In genomic region chr11:77490451-77490850, GRCm38 (mm10) we compare ENCODE assay signal across 9 mouse cellular contexts. TPM values are rescaled to one million over a fixed set of nuclear protein-coding genes. Genes with fewer than 3 reads are reported as not detected.
A peak's percentile ranks its signal among the peaks of the same experiment; 100 is the strongest.
DNase-seq lines count a peak whose midpoint lies in the region; ATAC-seq lines count a peak whose summit lies in the region.
"Had no signal": no experiment of that assay in that cellular context is flagged by ENCODE, and none has a peak within 500 bp of the region (broad histone marks: within the 10 kb centered on the region; RNA-seq: fewer than 3 reads in every experiment).

No protein-coding gene starts in this region.

- WGBS in embryonic facial prominence, embryonic 14.5 days = 60% methylated on average over 6 of the region's 6 CpGs
- 59% methylated on average over 6 of the region's 6 CpGs for WGBS in hindbrain, embryonic 16.5 days

- H3K27ac ChIP-seq in embryonic facial prominence, embryonic 14.5 days (replicated peaks; ENCODE audit: low read depth, low read length) = peak overlapping the region; percentile 92
- H3K27ac ChIP-seq in hindbrain, embryonic 16.5 days (ENCODE audit: low read depth, low read length) = peak overlapping the region; percentile 92

- H3K36me3 ChIP-seq in embryonic facial prominence, embryonic 14.5 days (ENCODE audit: control insufficient read depth, insufficient read depth, low read length) = no peaks in the 10 kb centered on the region
- H3K36me3 ChIP-seq in hindbrain, embryonic 16.5 days (ENCODE audit: control insufficient read depth, insufficient read depth, low read length) = no peaks in the 10 kb centered on the region

- intact Hi-C loops in gastrocnemius, postnatal 14 days (cut with DNase I; ENCODE audit: low total_unique reads) = no loop called here

- DNase-seq in kidney, postnatal 14 days = peak; percentile 2
- DNase-seq in kidney, postnatal 36 days = no peak
- no peak for DNase-seq in embryonic facial prominence, embryonic 14.5 days (ENCODE audit: low spot score)
- DNase-seq in naive thymus-derived CD4-positive, alpha-beta T cell, adult 2 months (ENCODE audit: low read depth) = peak; percentile 24
- DNase-seq in urinary bladder, adult 2 months (ENCODE audit: low spot score) = no peak
- no peak for DNase-seq in urinary bladder, postnatal 14 days (ENCODE audit: low spot score)
- DNase-seq in gastrocnemius, postnatal 14 days = no peak

- H3K9me3 ChIP-seq in embryonic facial prominence, embryonic 14.5 days (ENCODE audit: control insufficient read depth, low read length) = no peaks in the 10 kb centered on the region
- no peaks in the 10 kb centered on the region for H3K9me3 ChIP-seq in hindbrain, embryonic 16.5 days (ENCODE audit: control insufficient read depth, low read length)

- H3K9ac ChIP-seq in embryonic facial prominence, embryonic 14.5 days (ENCODE audit: low read depth, low read length) = 0 out of 2 replicates have a peak overlapping the region, but pooled peaks have one; percentile 84
- peak overlapping the region; percentile 98 for H3K9ac ChIP-seq in hindbrain, embryonic 16.5 days (ENCODE audit: low read depth, low read length)

- H3K4me1 ChIP-seq in embryonic facial prominence, embryonic 14.5 days (ENCODE audit: control insufficient read depth, insufficient read depth, low read length) = peaks cover 56% of the 10 kb centered on the region
- H3K4me1 ChIP-seq in hindbrain, embryonic 16.5 days (ENCODE audit: control insufficient read depth, insufficient read depth, low read depth, low read length) = peaks cover 71% of the 10 kb centered on the region

- H3K4me2 ChIP-seq in embryonic facial prominence, embryonic 14.5 days (ENCODE audit: low read depth, low read length) = peak overlapping the region; percentile 95
- H3K4me2 ChIP-seq in hindbrain, embryonic 16.5 days (ENCODE audit: low read length) = peak overlapping the region; percentile 76

- no peaks in the 10 kb centered on the region for H3K27me3 ChIP-seq in embryonic facial prominence, embryonic 14.5 days (replicated peaks; ENCODE audit: control insufficient read depth, insufficient read depth, low read length)
- no peaks in the 10 kb centered on the region for H3K27me3 ChIP-seq in hindbrain, embryonic 16.5 days (replicated peaks; ENCODE audit: control insufficient read depth, insufficient read depth, low read length)
- H3K27me3 ChIP-seq: Patski had no signal

- peak overlapping the region; percentile 91; the same call in 1 of the 2 replicates for H3K4me3 ChIP-seq in embryonic facial prominence, embryonic 14.5 days (ENCODE audit: low read depth, low read length)
- H3K4me3 ChIP-seq in hindbrain, embryonic 16.5 days (ENCODE audit: low read length) = peak overlapping the region; percentile 95

- ATAC-seq in embryonic facial prominence, embryonic 14.5 days (ENCODE audit: low read depth) = no peak
- no peak for ATAC-seq in hindbrain, embryonic 16.5 days

RNA-seq across cellular contexts. Expression of gene Ankrd13b, which starts 1.0 kb away (rescaled TPM):
- 11.4 and 11.6 TPM in 2 replicates for polyA plus RNA-seq in embryonic facial prominence, embryonic 14.5 days (2014; fragmentation: Nextera tagmentation; extraction: Ambion mirVana)
- 23.3 and 30.4 TPM in 2 replicates for polyA plus RNA-seq in hindbrain, embryonic 16.5 days (2015; fragmentation: Nextera tagmentation; extraction: Ambion mirVana)
- polyA plus RNA-seq in urinary bladder, adult 2 months (2012; rRNA removed) = 21.8 and 22.3 TPM in 2 replicates
- total RNA-seq in gastrocnemius, postnatal 14 days (2021) = 1 to 10 TPM; 5.7 to 6.3 TPM

RNA-seq across cellular contexts. Expression of gene Git1, which starts 2.9 kb away (rescaled TPM):
- 15.1 and 16.7 TPM in 2 replicates for polyA plus RNA-seq in embryonic facial prominence, embryonic 14.5 days (2014; fragmentation: Nextera tagmentation; extraction: Ambion mirVana)
- polyA plus RNA-seq in hindbrain, embryonic 16.5 days (2015; fragmentation: Nextera tagmentation; extraction: Ambion mirVana) = 14.0 and 18.0 TPM in 2 replicates
- polyA plus RNA-seq in urinary bladder, adult 2 months (2012; rRNA removed) = 24.7 and 37.0 TPM in 2 replicates
- 10 to 100 TPM; 23.0 to 25.9 TPM for total RNA-seq in gastrocnemius, postnatal 14 days (2021)

RNA-seq across cellular contexts. Expression of gene Abhd15, which starts 24.5 kb away (rescaled TPM):
- 2.3 and 3.3 TPM in 2 replicates for polyA plus RNA-seq in embryonic facial prominence, embryonic 14.5 days (2014; fragmentation: Nextera tagmentation; extraction: Ambion mirVana)
- polyA plus RNA-seq in hindbrain, embryonic 16.5 days (2015; fragmentation: Nextera tagmentation; extraction: Ambion mirVana) = 2.2 and 2.9 TPM in 2 replicates
- polyA plus RNA-seq in urinary bladder, adult 2 months (2012; rRNA removed) = 0.71 and 1.1 TPM in 2 replicates
- total RNA-seq in gastrocnemius, postnatal 14 days (2021) = under 1 TPM; 0.45 to 0.53 TPM

RNA-seq across cellular contexts. Expression of gene Trp53i13, which starts 25.3 kb away (rescaled TPM):
- polyA plus RNA-seq in embryonic facial prominence, embryonic 14.5 days (2014; fragmentation: Nextera tagmentation; extraction: Ambion mirVana) = 51.2 and 52.3 TPM in 2 replicates
- 13.8 and 17.6 TPM in 2 replicates for polyA plus RNA-seq in hindbrain, embryonic 16.5 days (2015; fragmentation: Nextera tagmentation; extraction: Ambion mirVana)
- 20.9 and 21.0 TPM in 2 replicates for polyA plus RNA-seq in urinary bladder, adult 2 months (2012; rRNA removed)
- total RNA-seq in gastrocnemius, postnatal 14 days (2021) = 1 to 10 TPM; 6.0 to 6.3 TPM

RNA-seq across cellular contexts. Expression of gene Coro6, which starts 28.2 kb away (rescaled TPM):
- polyA plus RNA-seq in embryonic facial prominence, embryonic 14.5 days (2014; fragmentation: Nextera tagmentation; extraction: Ambion mirVana) = 4.4 and 7.2 TPM in 2 replicates
- polyA plus RNA-seq in hindbrain, embryonic 16.5 days (2015; fragmentation: Nextera tagmentation; extraction: Ambion mirVana) = 1.3 and 1.9 TPM in 2 replicates
- 16.2 and 19.9 TPM in 2 replicates for polyA plus RNA-seq in urinary bladder, adult 2 months (2012; rRNA removed)
- total RNA-seq in gastrocnemius, postnatal 14 days (2021) = 10 to 100 TPM; 79.2 to 80.8 TPM

Comparison
In these comparisons a context has a peak if more than half of its experiments do, and no peak if none do; other contexts are left out.
1. DNase-seq: peak in kidney, postnatal 14 days (single experiment) and naive thymus-derived CD4-positive, alpha-beta T cell, adult 2 months (single experiment); none in kidney, postnatal 36 days (0 of 2), embryonic facial prominence, embryonic 14.5 days (single experiment), urinary bladder, adult 2 months (single experiment), urinary bladder, postnatal 14 days (single experiment) and gastrocnemius, postnatal 14 days (single experiment).